Mouse (Mus musculus): ENCODE results near the gene Hnf4a. TPM values are rescaled to one million over a fixed set of nuclear protein-coding genes. Genes with fewer than 3 reads are reported as not detected.

Gene Hnf4a
- total and polyA plus RNA-seq, 3 experiments: 0.05 to 0.38 (median 0.17) TPM

DNA sequence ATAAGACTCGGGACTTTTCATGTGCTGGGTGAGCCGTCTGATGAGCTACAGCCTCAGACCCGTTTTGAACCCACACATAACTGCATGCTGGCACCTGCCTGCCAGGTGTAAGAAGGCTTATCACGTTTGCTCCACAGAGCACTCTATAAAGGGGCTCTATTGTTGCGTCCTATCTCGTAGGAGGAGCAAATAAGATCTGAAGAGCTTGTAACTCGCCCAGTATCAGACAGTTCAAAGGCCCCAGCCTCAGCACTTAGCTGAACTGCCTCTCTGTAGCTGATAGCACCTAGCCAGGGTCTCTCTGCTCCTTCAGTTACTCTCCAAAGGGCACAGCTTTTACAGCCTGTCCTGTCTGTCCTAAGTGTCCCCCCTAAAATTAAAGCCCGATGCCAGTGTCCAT, 23.8 kb downstream of the Hnf4a start:
- ATAC-seq (ENCODE audit: extremely low read depth, insufficient number of reproducible peaks, low FRiP score, poor library complexity, severe bottlenecking) (no peak), DNase-seq (ENCODE audit: low spot score) (no peak)
- Histone ChIP-seq H3K9me3 (replicated peaks) (no peaks in the 10 kb centered on the region), H3K27me3 (ENCODE audit: insufficient read depth, low read length) (peaks cover 7% of the 10 kb centered on the region; the same call in 1 of the 2 replicates), H3K4me3 (ENCODE audit: low read depth, low read length) (no peak overlapping the region), H3K4me1 (ENCODE audit: insufficient read depth, low read depth, low read length) (0 out of 2 replicates have a peak, but pooled peaks cover 3% of the 10 kb centered on the region), H3K36me3 (replicated peaks) (no peaks in the 10 kb centered on the region)
- TF ChIP-seq GATA1 (IDR thresholded peaks at IDR 0.05; ENCODE audit: borderline replicate concordance, low read length): no peak
- no peak for TF ChIP-seq GATA2 (IDR thresholded peaks at IDR 0.05; ENCODE audit: borderline replicate concordance, low read depth, low read length)
- no peak for TF ChIP-seq POLR2AphosphoS5 (IDR thresholded peaks at IDR 0.05; ENCODE audit: insufficient replicate concordance, low read depth, low read length)

DNA sequence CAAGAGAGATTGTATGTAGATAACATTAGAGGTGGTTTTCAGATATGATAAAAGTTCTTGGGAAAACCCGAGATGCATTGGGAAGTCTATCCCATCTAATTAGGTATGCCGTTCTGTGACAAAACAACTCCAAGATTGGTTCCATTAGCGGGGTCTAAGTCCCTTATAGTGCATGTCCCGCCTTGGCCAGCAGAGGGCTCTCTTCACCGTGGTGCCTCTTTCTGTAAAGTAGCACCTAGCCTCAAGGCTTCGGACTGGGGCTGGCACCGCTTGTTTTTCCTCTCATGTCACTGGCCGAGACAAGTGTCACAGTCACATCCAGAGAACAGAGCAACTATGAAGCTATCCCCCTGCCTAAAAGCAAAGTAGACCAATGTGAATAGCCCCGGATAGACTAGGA, 25.3 kb downstream of the Hnf4a start:
- TF ChIP-seq POLR2AphosphoS5 (IDR thresholded peaks at IDR 0.05; ENCODE audit: insufficient replicate concordance, low read depth, low read length): no peak
- TF ChIP-seq GATA2 (IDR thresholded peaks at IDR 0.05; ENCODE audit: borderline replicate concordance, low read depth, low read length): no peak
- TF ChIP-seq GATA1 (IDR thresholded peaks at IDR 0.05; ENCODE audit: borderline replicate concordance, low read length): no peak
- peak; percentile 90 for TF ChIP-seq CTCF (IDR thresholded peaks at IDR 0.05; ENCODE audit: low read depth, low read length)
- no peak for TF ChIP-seq TAL1 (conservative IDR thresholded peaks at IDR 0.05; ENCODE audit: low read depth, low read length)
- ATAC-seq (ENCODE audit: extremely low read depth, insufficient number of reproducible peaks, low FRiP score, poor library complexity, severe bottlenecking): peak; percentile 50; the same call in 1 of the 2 replicates

DNA sequence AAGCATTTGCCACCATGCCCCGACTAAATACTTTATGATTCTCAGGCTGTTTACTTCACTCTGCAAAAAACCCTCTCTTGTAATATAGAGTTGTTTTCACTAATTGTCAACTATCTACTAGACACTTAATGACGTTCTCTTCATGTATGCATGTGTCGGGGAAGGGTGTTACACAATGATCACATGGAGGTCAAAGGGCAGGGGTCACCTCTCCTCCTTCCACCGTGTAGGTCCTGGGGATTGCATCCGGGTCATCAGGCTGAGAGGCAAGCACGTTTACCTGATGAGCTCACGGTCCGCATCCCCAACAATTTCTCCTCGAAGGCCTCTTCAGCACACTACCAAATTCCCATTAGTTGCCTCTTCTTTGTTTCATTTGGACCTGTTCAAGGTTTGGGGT, 26.6 kb downstream of the Hnf4a start:
- ATAC-seq (ENCODE audit: extremely low read depth, insufficient number of reproducible peaks, low FRiP score, poor library complexity, severe bottlenecking): no peak
- H3K27me3 ChIP-seq (ENCODE audit: insufficient read depth, low read length): peaks cover 13% of the 10 kb centered on the region

More for the DNA sequence above, 25.3 kb downstream of the Hnf4a start:
- peaks cover 10% of the 10 kb centered on the region for H3K27me3 ChIP-seq (ENCODE audit: insufficient read depth, low read length)
- H3K9me3 ChIP-seq (replicated peaks): no peaks in the 10 kb centered on the region
- 0 out of 2 replicates have a peak, but pooled peaks cover 3% of the 10 kb centered on the region for H3K4me1 ChIP-seq (ENCODE audit: insufficient read depth, low read depth, low read length)
- no peak overlapping the region for H3K4me3 ChIP-seq (ENCODE audit: low read depth, low read length)
- H3K36me3 ChIP-seq (replicated peaks): no peaks in the 10 kb centered on the region
- peak; percentile 40 for DNase-seq (ENCODE audit: low spot score)

DNA sequence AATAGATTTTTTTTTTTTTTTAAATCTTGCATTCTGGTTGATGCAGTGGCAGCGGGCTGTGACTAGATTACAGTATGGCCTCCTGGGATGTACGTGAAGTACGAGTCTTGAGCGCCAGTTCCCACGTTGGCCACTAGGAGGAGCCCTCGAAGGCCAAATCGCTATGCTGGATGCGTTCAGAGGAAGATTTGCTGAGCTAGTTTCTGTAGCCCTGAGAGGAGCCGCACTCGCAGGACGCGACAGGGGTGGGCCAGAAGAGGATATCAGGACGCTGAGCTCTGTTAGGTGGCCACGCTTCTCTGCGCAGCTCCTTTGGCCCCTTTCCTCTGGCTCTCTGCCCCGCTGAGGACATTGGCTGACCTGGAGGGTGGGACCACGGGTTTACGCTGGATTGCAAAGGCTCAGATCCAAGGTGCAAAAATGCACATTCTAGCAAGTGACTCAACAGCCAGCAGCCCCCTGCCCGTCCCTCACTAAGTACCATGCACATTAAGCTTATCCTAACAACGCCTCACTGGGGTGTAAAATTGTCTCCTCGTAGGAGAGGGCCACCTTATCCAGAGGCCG, 28.4 kb downstream of the Hnf4a start:
- Histone ChIP-seq H3K27me3 (ENCODE audit: insufficient read depth, low read length) (peaks cover 13% of the 10 kb centered on the region), H3K9me3 (replicated peaks) (no peaks in the 10 kb centered on the region), H3K4me1 (ENCODE audit: insufficient read depth, low read depth, low read length) (0 out of 2 replicates have a peak, but pooled peaks cover 3% of the 10 kb centered on the region), H3K36me3 (replicated peaks) (no peaks in the 10 kb centered on the region), H3K4me3 (ENCODE audit: low read depth, low read length) (no peak overlapping the region)
- peak; percentile 46 for DNase-seq (ENCODE audit: low spot score)
- no peak; the same call in 1 of the 2 replicates for ATAC-seq (ENCODE audit: extremely low read depth, insufficient number of reproducible peaks, low FRiP score, poor library complexity, severe bottlenecking)
- no peak for TF ChIP-seq GATA1 (IDR thresholded peaks at IDR 0.05; ENCODE audit: borderline replicate concordance, low read length)
- peak; percentile 91 for TF ChIP-seq CTCF (IDR thresholded peaks at IDR 0.05; ENCODE audit: low read depth, low read length)

More for the DNA sequence above, 26.6 kb downstream of the Hnf4a start:
- H3K36me3 ChIP-seq (replicated peaks): no peaks in the 10 kb centered on the region
- TF ChIP-seq CTCF (IDR thresholded peaks at IDR 0.05; ENCODE audit: low read depth, low read length): no peak
- no peak overlapping the region for H3K4me3 ChIP-seq (ENCODE audit: low read depth, low read length)
- H3K4me1 ChIP-seq (ENCODE audit: insufficient read depth, low read depth, low read length): 0 out of 2 replicates have a peak, but pooled peaks cover 3% of the 10 kb centered on the region
- no peak for DNase-seq (ENCODE audit: low spot score)
- H3K9me3 ChIP-seq (replicated peaks): no peaks in the 10 kb centered on the region

DNA sequence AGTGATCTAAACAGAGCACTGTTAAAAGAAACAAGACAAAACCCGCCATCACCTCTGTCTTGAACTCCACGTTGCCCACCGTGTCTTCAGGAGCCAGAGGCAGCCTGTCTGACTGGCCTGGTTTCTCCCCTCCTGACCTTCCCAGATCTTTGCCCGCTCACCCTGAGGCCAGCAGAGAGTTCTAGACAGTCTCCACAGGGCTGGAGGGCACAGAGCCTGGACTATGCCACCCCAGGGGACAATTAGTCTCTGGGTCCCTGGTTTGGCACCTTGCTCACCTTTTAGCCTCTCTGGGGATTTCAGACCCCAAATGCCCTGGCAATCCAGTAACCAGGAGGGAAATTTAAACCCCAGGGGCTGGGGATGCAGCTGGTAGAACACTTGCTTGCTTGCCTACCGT, 30.8 kb downstream of the Hnf4a start:
- Histone ChIP-seq H3K27me3 (ENCODE audit: insufficient read depth, low read length) (peaks cover 20% of the 10 kb centered on the region), H3K4me1 (ENCODE audit: insufficient read depth, low read depth, low read length) (peaks cover 6% of the 10 kb centered on the region; the same call in 1 of the 2 replicates)

DNA sequence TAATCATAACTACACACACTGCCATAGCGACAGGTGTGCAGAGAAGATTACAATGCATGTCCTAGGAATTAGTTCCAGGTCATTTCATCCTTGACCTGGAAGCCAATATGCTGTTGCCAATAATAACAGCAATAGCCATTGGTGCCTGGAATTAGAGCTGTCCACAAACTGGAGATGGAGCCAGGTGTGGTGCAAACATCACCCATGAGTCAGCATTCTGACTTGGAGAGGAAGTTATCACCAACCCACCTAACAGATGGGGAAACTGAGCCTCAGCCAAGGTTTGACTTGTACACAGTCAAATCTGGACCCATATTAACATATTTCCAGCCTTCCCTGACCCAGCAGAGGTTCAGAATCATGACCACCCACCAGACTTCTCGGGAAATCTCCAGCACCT, 31.8 kb downstream of the Hnf4a start:
- DNase-seq (ENCODE audit: low spot score): no peak
- TF ChIP-seq GATA2 (IDR thresholded peaks at IDR 0.05; ENCODE audit: borderline replicate concordance, low read depth, low read length): no peak
- no peak overlapping the region for H3K4me3 ChIP-seq (ENCODE audit: low read depth, low read length)
- H3K27me3 ChIP-seq (ENCODE audit: insufficient read depth, low read length): peaks cover 20% of the 10 kb centered on the region
- peaks cover 6% of the 10 kb centered on the region; the same call in 1 of the 2 replicates for H3K4me1 ChIP-seq (ENCODE audit: insufficient read depth, low read depth, low read length)
- no peaks in the 10 kb centered on the region for H3K9me3 ChIP-seq (replicated peaks)
- H3K36me3 ChIP-seq (replicated peaks): no peaks in the 10 kb centered on the region
- ATAC-seq (ENCODE audit: extremely low read depth, insufficient number of reproducible peaks, low FRiP score, poor library complexity, severe bottlenecking): no peak

More for the DNA sequence above, 30.8 kb downstream of the Hnf4a start:
- Histone ChIP-seq H3K9me3 (replicated peaks) (no peaks in the 10 kb centered on the region), H3K36me3 (replicated peaks) (no peaks in the 10 kb centered on the region), H3K4me3 (ENCODE audit: low read depth, low read length) (no peak overlapping the region)
- ATAC-seq (ENCODE audit: extremely low read depth, insufficient number of reproducible peaks, low FRiP score, poor library complexity, severe bottlenecking) (no peak), DNase-seq (ENCODE audit: low spot score) (no peak)
- no peak for TF ChIP-seq TAL1 (conservative IDR thresholded peaks at IDR 0.05; ENCODE audit: low read depth, low read length)
- no peak for TF ChIP-seq GATA1 (IDR thresholded peaks at IDR 0.05; ENCODE audit: borderline replicate concordance, low read length)
- TF ChIP-seq CTCF (IDR thresholded peaks at IDR 0.05; ENCODE audit: low read depth, low read length): no peak
- no peak for TF ChIP-seq GATA2 (IDR thresholded peaks at IDR 0.05; ENCODE audit: borderline replicate concordance, low read depth, low read length)
- no peak for TF ChIP-seq POLR2AphosphoS5 (IDR thresholded peaks at IDR 0.05; ENCODE audit: insufficient replicate concordance, low read depth, low read length)
